Mouse (Mus musculus) limb, embryonic 10.5 days (tissue): ENCODE results near the gene Olfr849. TPM values are rescaled to one million over a fixed set of nuclear protein-coding genes. Genes with fewer than 3 reads are reported as not detected.

Source experiments
- DNase-seq: peaks from one replicate; pipeline ENCODE4 v3.0.0-alpha.2; 2017; ENCODE audit warnings: low spot score
- H3K27ac ChIP-seq: fragments of 300-500 bp; sonication (generic); 2 replicates; pipeline ENCODE4 v1.5.1; 2016; ENCODE audit warnings: mild to moderate bottlenecking
- H3K27me3 ChIP-seq: fragments of 300-500 bp; sonication (generic); 2 replicates; pipeline ENCODE4 v1.6.1; 2016; ENCODE audit warnings: low read depth, mild to moderate bottlenecking; ENCODE audit not compliant: poor library complexity, severe bottlenecking
- H3K36me3 ChIP-seq: fragments of 300-500 bp; sonication (generic); 2 replicates; pipeline ENCODE4 v1.6.1; 2016; ENCODE audit warnings: mild to moderate bottlenecking, moderate library complexity
- H3K4me1 ChIP-seq: fragments of 300-500 bp; sonication (generic); 2 replicates; pipeline ENCODE4 v1.6.1; 2016
- H3K4me3 ChIP-seq: fragments of 300-500 bp; sonication (generic); 2 replicates; pipeline ENCODE4 v1.5.1; 2016; ENCODE audit warnings: mild to moderate bottlenecking, moderate library complexity
- H3K9me3 ChIP-seq: fragments of 300-500 bp; sonication (generic); replicated peaks from 2 replicates; pipeline ENCODE4 v1.6.1; 2016; ENCODE audit warnings: mild to moderate bottlenecking
- WGBS: fragments of 180-500 bp; shearing (Covaris S2); methylation state at CpG from one replicate; pipeline ENCODE4 v1.1.7; 2016; 5-methylcytosine and 5-hydroxymethylcytosine counted together
- polyA plus RNA-seq: library from polyadenylated mRNA; unstranded; fragments of >200 nt; fragmentation: Nextera tagmentation; extraction: Ambion mirVana; gene quantifications from 2 replicates; pipeline ENCODE4 v1.2.1, GENCODE M21; 2016

Olfr849 gene
- polyA plus RNA-seq: not detected in 2 replicates

DNA sequence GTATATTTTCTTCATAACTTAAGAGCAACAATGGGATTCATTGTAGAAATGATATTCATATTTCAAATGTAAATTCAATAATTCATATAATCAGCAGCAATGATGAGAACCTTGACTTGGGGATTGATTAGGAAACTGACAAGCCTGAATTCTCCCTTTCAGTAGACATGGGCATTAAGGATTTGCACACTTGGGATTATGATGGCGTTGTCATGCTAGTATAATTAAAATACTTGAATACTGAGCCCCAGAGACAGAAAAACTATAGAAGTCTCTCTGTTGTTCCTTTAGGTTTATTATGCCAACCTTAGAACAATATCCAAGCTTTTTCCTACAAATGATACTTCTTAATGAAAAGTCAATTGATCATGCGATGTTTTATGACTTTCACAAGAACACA lies at the start of gene Olfr849:
Gene Olfr849, plus strand, starts transcription at position 301 of the 400 bp plus-strand sequence.
- no peaks in the 10 kb centered on the region; the same call in none of the 2 replicates for H3K9me3 ChIP-seq
- no peak within 1 kb of the TSS for H3K27ac ChIP-seq
- DNase-seq: no peak
- no peak within 1 kb of the TSS for H3K4me3 ChIP-seq
- H3K27me3 ChIP-seq: no peaks in the 10 kb centered on the region
- H3K36me3 ChIP-seq: no peaks in the 10 kb centered on the region
- H3K4me1 ChIP-seq: no peaks in the 10 kb centered on the region
- 89% methylated on average over 2 of the region's 2 CpGs for WGBS

DNA sequence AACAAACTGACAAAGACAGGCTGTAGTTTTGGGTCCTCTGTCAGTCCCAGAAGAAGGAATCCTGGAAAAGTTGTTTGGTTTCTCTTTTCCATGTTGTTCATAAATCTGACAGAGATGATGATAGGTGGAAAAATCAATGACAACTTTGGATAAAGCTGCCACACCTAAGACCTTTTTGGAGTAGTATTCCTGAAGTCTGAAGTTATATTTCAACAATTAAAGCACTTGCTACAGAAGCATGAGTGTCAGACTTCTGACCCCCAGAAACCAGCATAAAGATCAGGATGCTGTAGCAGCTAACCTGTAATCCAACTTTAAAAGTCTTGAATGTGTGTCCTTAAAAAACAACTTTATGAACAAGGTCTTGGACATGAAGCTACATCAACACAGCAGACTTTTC lies 38.1 kb downstream of the Olfr849 start, which contains the start of gene Olfr850:
Gene Olfr850, minus strand, starts transcription at position 101 of the 400 bp plus-strand sequence.
- Histone ChIP-seq H3K4me1 (no peaks in the 10 kb centered on the region), H3K36me3 (no peaks in the 10 kb centered on the region), H3K4me3 (no peak within 1 kb of the TSS), H3K27ac (no peak within 1 kb of the TSS), H3K9me3 (no peaks in the 10 kb centered on the region; the same call in 1 of the 2 replicates), H3K27me3 (no peaks in the 10 kb centered on the region)
- no peak for DNase-seq

DNA sequence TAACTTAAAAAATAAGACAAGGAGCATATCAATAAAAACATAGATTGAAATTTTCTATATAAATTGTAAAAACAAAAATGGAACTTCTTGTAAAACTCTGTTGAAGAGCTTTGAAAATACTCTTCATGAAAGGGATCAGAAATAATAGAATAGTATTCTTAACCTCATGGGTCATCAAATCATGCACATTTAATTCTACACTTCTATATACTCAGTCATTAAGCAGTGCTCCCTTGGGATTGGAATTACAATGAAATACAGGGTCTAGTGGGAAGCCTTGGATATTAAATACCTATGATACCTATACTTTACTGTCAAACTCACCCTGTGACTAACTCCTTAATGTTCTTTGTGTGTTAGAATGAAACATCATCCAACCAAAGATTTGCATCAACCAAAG lies 52.9 kb downstream of the Olfr849 start, which contains the start of gene Olfr851:
Gene Olfr851, plus strand, starts transcription at position 301 of the 400 bp plus-strand sequence.
- no peak for DNase-seq
- Histone ChIP-seq H3K27ac (no peak within 1 kb of the TSS), H3K4me3 (no peak within 1 kb of the TSS), H3K4me1 (no peaks in the 10 kb centered on the region), H3K36me3 (no peaks in the 10 kb centered on the region), H3K9me3 (no peaks in the 10 kb centered on the region), H3K27me3 (no peaks in the 10 kb centered on the region)

Other genes with a start within 250 kb of the Olfr849 start
- gene Olfr843, start 188.3 kb upstream of the Olfr849 start, polyA plus RNA-seq: not detected in 2 replicates
- not detected in 2 replicates for gene Olfr844, start 123.9 kb upstream of the Olfr849 start, polyA plus RNA-seq
- gene Olfr845, start 103.8 kb upstream of the Olfr849 start, polyA plus RNA-seq: not detected in 2 replicates
- not detected in 2 replicates for gene Olfr846, start 76.3 kb upstream of the Olfr849 start, polyA plus RNA-seq
- gene Olfr847, start 61.6 kb upstream of the Olfr849 start, polyA plus RNA-seq: not detected in 2 replicates
- gene Olfr850, start 38.0 kb downstream of the Olfr849 start, polyA plus RNA-seq: not detected in 2 replicates
- gene Olfr851, start 53.0 kb downstream of the Olfr849 start, polyA plus RNA-seq: not detected in 2 replicates
- gene Olfr853, start 100.8 kb downstream of the Olfr849 start, polyA plus RNA-seq: not detected in 2 replicates
- not detected in 2 replicates for gene Olfr854, start 127.1 kb downstream of the Olfr849 start, polyA plus RNA-seq
- not detected in 2 replicates for gene Olfr855, start 142.4 kb downstream of the Olfr849 start, polyA plus RNA-seq
- gene Zfp317, start 181.8 kb downstream of the Olfr849 start, polyA plus RNA-seq: 35.3 and 36.9 TPM in 2 replicates